Mouse (Mus musculus): ENCODE measurements around the gene Srp14.

GRCm38 (mm10) chr2:118463480-118463879 is 16.0 kb downstream of the Srp14 start:
- TF ChIP-seq CTCF (IDR thresholded peaks at IDR 0.05; ENCODE audit: control insufficient read depth, insufficient read depth, insufficient read length) (no peak), USF1 (IDR thresholded peaks at IDR 0.05; ENCODE audit: low read depth) (no peak)
